Mouse (Mus musculus): ENCODE data around the gene Bdnf. TPM values are rescaled to one million over a fixed set of nuclear protein-coding genes. Genes with fewer than 3 reads are reported as not detected.

Gene Bdnf
- total RNA-seq (2012; rRNA removed): 0.04 TPM in 2 replicates
- not detected in 2 replicates for total RNA-seq (2014; rRNA removed)
- polyA plus RNA-seq (2012; ENCODE audit: insufficient read length, low read depth): not detected in 2 replicates

DNA sequence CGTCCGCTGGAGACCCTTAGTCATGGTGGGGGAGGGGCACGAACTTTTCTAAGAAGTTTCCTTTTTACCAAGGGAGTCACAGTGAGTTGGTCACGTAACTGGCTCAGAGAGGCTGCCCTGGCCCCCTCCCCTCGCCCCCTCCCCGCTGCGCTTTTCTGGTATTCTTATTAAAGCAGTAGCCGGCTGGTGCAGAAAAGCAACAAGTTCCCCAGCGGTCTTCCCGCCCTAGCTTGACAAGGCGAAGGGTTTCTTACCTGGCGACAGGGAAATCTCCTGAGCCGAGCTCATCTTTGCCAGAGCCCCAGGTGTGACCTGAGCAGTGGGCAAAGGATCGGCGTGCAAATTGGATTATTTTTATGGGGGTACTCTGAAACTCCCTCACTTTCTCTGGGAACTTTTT lies at the start of gene Bdnf:
Bdnf (plus strand) TSS at position 169 of the 400 bp plus-strand sequence.
- no peak within 1 kb of the TSS for H3K9ac ChIP-seq (ENCODE audit: insufficient read depth, low read depth)
- TF ChIP-seq USF1 (IDR thresholded peaks at IDR 0.05; ENCODE audit: low read depth, low read length) (no peak), BHLHE40 (IDR thresholded peaks at IDR 0.05; ENCODE audit: low read depth, low read length) (no peak), MAFK (IDR thresholded peaks at IDR 0.05; ENCODE audit: insufficient replicate concordance, low read length) (no peak), MAZ (IDR thresholded peaks at IDR 0.05; ENCODE audit: low read depth, low read length) (no peak), POLR2A (IDR thresholded peaks at IDR 0.05; ENCODE audit: low read depth, low read length) (no peak), ZNF384 (IDR thresholded peaks at IDR 0.05; ENCODE audit: low read depth, low read length) (no peak), POLR2AphosphoS2 (IDR thresholded peaks at IDR 0.05; ENCODE audit: low read depth, low read length) (no peak), CHD2 (IDR thresholded peaks at IDR 0.05; ENCODE audit: low read length) (no peak), USF2 (conservative IDR thresholded peaks at IDR 0.05; ENCODE audit: low read depth, low read length) (no peak), MYC (IDR thresholded peaks at IDR 0.05; ENCODE audit: low read depth, low read length) (no peak), EP300 (IDR thresholded peaks at IDR 0.05; ENCODE audit: low read length) (no peak), CHD1 (IDR thresholded peaks at IDR 0.05; ENCODE audit: low read depth, low read length) (no peak), HCFC1 (IDR thresholded peaks at IDR 0.05; ENCODE audit: low read depth, low read length) (no peak), RAD21 (IDR thresholded peaks at IDR 0.05; ENCODE audit: low read depth, low read length) (no peak), IRF4 (IDR thresholded peaks at IDR 0.05; ENCODE audit: low read depth, low read length) (no peak), NRF1 (IDR thresholded peaks at IDR 0.05; ENCODE audit: low read depth, low read length) (no peak), RCOR1 (conservative IDR thresholded peaks at IDR 0.05; ENCODE audit: low read depth, low read length) (no peak), TBP (conservative IDR thresholded peaks at IDR 0.05; ENCODE audit: low read depth, low read length) (no peak), ZMIZ1 (IDR thresholded peaks at IDR 0.05; ENCODE audit: low read depth, low read length) (no peak), JUND (conservative IDR thresholded peaks at IDR 0.05; ENCODE audit: low read depth, low read length) (no peak)
- H3K4me3 ChIP-seq (replicated peaks in 1 of 3; ENCODE audit: low read depth in 2 of 3, low read length in 2 of 3, poor library complexity in 1 of 3): no peak within 1 kb of the TSS

GRCm38 (mm10) chr2:109626864-109627263 lies 47.6 kb upstream of the Bdnf start:
- TF ChIP-seq RAD21 (IDR thresholded peaks at IDR 0.05; ENCODE audit: low read depth, low read length) (no peak), TCF12 (IDR thresholded peaks at IDR 0.05; ENCODE audit: low read depth, low read length) (no peak), ELF1 (IDR thresholded peaks at IDR 0.05; ENCODE audit: low read depth, low read length) (no peak), MEF2A (IDR thresholded peaks at IDR 0.05; ENCODE audit: borderline replicate concordance, low read depth, low read length) (no peak), KAT2A (IDR thresholded peaks at IDR 0.05; ENCODE audit: insufficient replicate concordance, low read length) (no peak)
- H3K27ac ChIP-seq (ENCODE audit: insufficient read depth, low read depth): no peak overlapping the region
- no peaks in the 10 kb centered on the region for H3K27me3 ChIP-seq (replicated peaks)
- dilution Hi-C loops (cut with MboI; ENCODE audit: extremely low pct_ligation_motif_present, extremely low pct_unique_long_range_greater_than_20kb, low sequenced_read_pairs): no loop called here
- H3K4me1 ChIP-seq (ENCODE audit: control insufficient read depth in 1 of 2, insufficient read depth in 2 of 2): no peaks in the 10 kb centered on the region
- no peak overlapping the region for H3K4me3 ChIP-seq (replicated peaks in 1 of 3; ENCODE audit: low read depth in 2 of 3, low read length in 2 of 3, poor library complexity in 1 of 3)
- H3K4me2 ChIP-seq (ENCODE audit: insufficient read depth, low read depth, poor library complexity, severe bottlenecking): no peak overlapping the region
- in situ Hi-C loops (cut with MboI; ENCODE audit: low pct_ligation_motif_present, low pct_unique_long_range_greater_than_20kb, low sequenced_read_pairs): no loop called here
- H3K9ac ChIP-seq (ENCODE audit: insufficient read depth, low read depth): no peak overlapping the region
- no peaks in the 10 kb centered on the region for H3K9me3 ChIP-seq (replicated peaks; ENCODE audit: low read length)
- no peaks in the 10 kb centered on the region for H3K36me3 ChIP-seq (replicated peaks in 1 of 2; ENCODE audit: control insufficient read depth in 1 of 2, insufficient read depth in 1 of 2, low read length in 1 of 2)
- DNase-seq (ENCODE audit: extremely low read depth): no peak
- no peaks in the 10 kb centered on the region for H3K79me2 ChIP-seq (replicated peaks; ENCODE audit: control insufficient read depth, extremely low read depth, insufficient read depth, poor library complexity, severe bottlenecking)

More for the DNA sequence above, at the start of gene Bdnf:
- Histone ChIP-seq H3K4me1 (ENCODE audit: control insufficient read depth in 1 of 2, insufficient read depth in 2 of 2) (no peaks in the 10 kb centered on the region), H3K79me2 (replicated peaks; ENCODE audit: control insufficient read depth, extremely low read depth, insufficient read depth, poor library complexity, severe bottlenecking) (no peaks in the 10 kb centered on the region), H3K36me3 (replicated peaks in 1 of 2; ENCODE audit: control insufficient read depth in 1 of 2, insufficient read depth in 1 of 2, low read length in 1 of 2) (no peaks in the 10 kb centered on the region), H3K4me2 (ENCODE audit: insufficient read depth, low read depth, poor library complexity, severe bottlenecking) (no peak within 1 kb of the TSS), H3K9me3 (replicated peaks; ENCODE audit: low read length) (no peaks in the 10 kb centered on the region), H3K27me3 (replicated peaks) (no peaks in the 10 kb centered on the region), H3K27ac (ENCODE audit: insufficient read depth, low read depth) (no peak within 1 kb of the TSS)
- in situ Hi-C loops (cut with MboI; ENCODE audit: low pct_ligation_motif_present, low pct_unique_long_range_greater_than_20kb, low sequenced_read_pairs) (no loop called here), dilution Hi-C loops (cut with MboI; ENCODE audit: extremely low pct_ligation_motif_present, extremely low pct_unique_long_range_greater_than_20kb, low sequenced_read_pairs) (no loop called here)
- no peak for DNase-seq (ENCODE audit: extremely low read depth)
